In the genomic region with DNA sequence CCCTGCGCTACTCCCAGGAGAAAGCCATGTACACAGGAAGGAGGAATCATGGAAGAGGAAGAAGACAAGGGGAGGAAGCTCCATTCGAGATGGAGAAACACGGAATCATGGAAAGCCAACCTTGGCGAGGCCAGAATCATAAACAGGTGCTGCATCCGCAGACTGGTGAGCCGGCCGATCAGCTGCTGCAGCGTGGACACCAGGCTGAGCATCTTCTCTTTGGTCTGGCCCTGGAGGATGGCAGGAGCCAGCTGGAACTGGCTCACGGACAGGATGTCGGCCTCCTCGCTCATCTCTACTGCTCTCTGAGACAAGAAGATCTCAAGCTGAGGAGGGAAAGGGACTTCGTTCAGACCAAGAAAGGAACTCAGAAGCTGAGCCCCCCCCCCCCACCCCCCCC, we compare ENCODE assay signal across 31 mouse cellular contexts. TPM values are rescaled to one million over a fixed set of nuclear protein-coding genes. Genes with fewer than 3 reads are reported as not detected.
A peak's percentile ranks its signal among the peaks of the same experiment; 100 is the strongest.
DNase-seq lines count a peak whose midpoint lies in the region; ATAC-seq and TF ChIP-seq lines count a peak whose summit lies in the region.
"Had no signal": no experiment of that assay in that cellular context is flagged by ENCODE, and none has a peak within 500 bp of the region (broad histone marks: within the 10 kb centered on the region; RNA-seq: fewer than 3 reads in every experiment).

No protein-coding gene starts in this region.

- WGBS in forebrain, embryonic 10.5 days: 92% methylated on average over 12 of the region's 12 CpGs
- 93% methylated on average over 12 of the region's 12 CpGs for WGBS in forebrain, embryonic 11.5 days
- 92% methylated on average over 12 of the region's 12 CpGs for WGBS in midbrain, embryonic 12.5 days
- 86% methylated on average over 12 of the region's 12 CpGs for WGBS in midbrain, embryonic 14.5 days
- 80% methylated on average over 12 of the region's 12 CpGs for WGBS in hindbrain, embryonic 12.5 days
- WGBS in hindbrain, postnatal 0 days: 82% methylated on average over 12 of the region's 12 CpGs
- 95% methylated on average over 12 of the region's 12 CpGs for WGBS in heart, adult 2 months

- peaks cover 67% of the 10 kb centered on the region for H3K4me1 ChIP-seq in forebrain, embryonic 10.5 days
- H3K4me1 ChIP-seq in forebrain, embryonic 11.5 days (replicated peaks; ENCODE audit: control insufficient read depth, insufficient read depth, low read length): peaks cover 14% of the 10 kb centered on the region
- H3K4me1 ChIP-seq in midbrain, embryonic 12.5 days: peaks cover 54% of the 10 kb centered on the region
- peaks cover 35% of the 10 kb centered on the region for H3K4me1 ChIP-seq in midbrain, embryonic 14.5 days (ENCODE audit: control insufficient read depth, insufficient read depth, low read length)
- H3K4me1 ChIP-seq in hindbrain, embryonic 12.5 days: peaks cover 58% of the 10 kb centered on the region
- H3K4me1 ChIP-seq in hindbrain, postnatal 0 days (ENCODE audit: insufficient read depth, low read length): peaks cover 6% of the 10 kb centered on the region; the same call in 1 of the 2 replicates
- no peaks in the 10 kb centered on the region; the same call in 1 of the 2 replicates for H3K4me1 ChIP-seq in heart, adult 2 months (ENCODE audit: control insufficient read depth, insufficient read depth, low read length)

- peaks cover 79% of the 10 kb centered on the region for H3K36me3 ChIP-seq in forebrain, embryonic 10.5 days (replicated peaks)
- peaks cover 5% of the 10 kb centered on the region for H3K36me3 ChIP-seq in forebrain, embryonic 11.5 days (ENCODE audit: control insufficient read depth, insufficient read depth, low read length)
- peaks cover 45% of the 10 kb centered on the region for H3K36me3 ChIP-seq in midbrain, embryonic 12.5 days
- H3K36me3 ChIP-seq in midbrain, embryonic 14.5 days (ENCODE audit: control insufficient read depth, insufficient read depth, low read length): peaks cover 43% of the 10 kb centered on the region
- H3K36me3 ChIP-seq in hindbrain, embryonic 12.5 days: peaks cover 40% of the 10 kb centered on the region
- peaks cover 21% of the 10 kb centered on the region; the same call in 1 of the 2 replicates for H3K36me3 ChIP-seq in hindbrain, postnatal 0 days (ENCODE audit: insufficient read depth, low read length)
- H3K36me3 ChIP-seq in heart, adult 2 months (ENCODE audit: control insufficient read depth, insufficient read depth, low read length): no peaks in the 10 kb centered on the region

- no peak for TF ChIP-seq CTCF in hindbrain, postnatal 0 days (IDR thresholded peaks at IDR 0.05; ENCODE audit: low read depth)
- TF ChIP-seq CTCF in heart, adult 2 months (IDR thresholded peaks at IDR 0.05): no peak

- no peak overlapping the region for H3K9ac ChIP-seq in forebrain, embryonic 11.5 days (ENCODE audit: low read length)
- no peak overlapping the region for H3K9ac ChIP-seq in midbrain, embryonic 12.5 days (replicated peaks)
- no peak overlapping the region; the same call in 1 of the 2 replicates for H3K9ac ChIP-seq in midbrain, embryonic 14.5 days (replicated peaks; ENCODE audit: low read length)
- peak overlapping the region; percentile 47; the same call in 1 of the 2 replicates for H3K9ac ChIP-seq in hindbrain, embryonic 12.5 days
- H3K9ac ChIP-seq in hindbrain, postnatal 0 days (replicated peaks; ENCODE audit: low read length): 0 out of 2 replicates have a peak overlapping the region, but pooled peaks have one; percentile 26
- H3K9ac ChIP-seq in heart, adult 2 months (ENCODE audit: low read depth, low read length): no peak overlapping the region
- H3K9ac ChIP-seq: limb, embryonic 12.5 days; liver, postnatal 0 days had no signal

- H3K4me2 ChIP-seq in forebrain, embryonic 11.5 days (ENCODE audit: low read depth, low read length, severe bottlenecking): no peak overlapping the region
- H3K4me2 ChIP-seq in midbrain, embryonic 12.5 days (replicated peaks): no peak overlapping the region
- H3K4me2 ChIP-seq in midbrain, embryonic 14.5 days (ENCODE audit: low read length): no peak overlapping the region
- no peak overlapping the region for H3K4me2 ChIP-seq in hindbrain, embryonic 12.5 days (replicated peaks)
- H3K4me2 ChIP-seq in hindbrain, postnatal 0 days (ENCODE audit: low read depth, low read length): no peak overlapping the region
- H3K4me2 ChIP-seq: heart, embryonic 11.5 days; limb, embryonic 12.5 days; liver, embryonic 11.5 days had no signal

- H3K27me3 ChIP-seq in forebrain, embryonic 10.5 days (ENCODE audit: poor library complexity, severe bottlenecking): no peaks in the 10 kb centered on the region
- H3K27me3 ChIP-seq in forebrain, embryonic 11.5 days (ENCODE audit: control insufficient read depth, insufficient read depth, low read length): no peaks in the 10 kb centered on the region
- no peaks in the 10 kb centered on the region for H3K27me3 ChIP-seq in midbrain, embryonic 12.5 days
- H3K27me3 ChIP-seq in midbrain, embryonic 14.5 days (ENCODE audit: control insufficient read depth, insufficient read depth, low read length): no peaks in the 10 kb centered on the region
- H3K27me3 ChIP-seq in hindbrain, embryonic 12.5 days: no peaks in the 10 kb centered on the region
- no peaks in the 10 kb centered on the region for H3K27me3 ChIP-seq in hindbrain, postnatal 0 days (ENCODE audit: insufficient read depth, low read length)
- no peaks in the 10 kb centered on the region for H3K27me3 ChIP-seq in heart, adult 2 months (ENCODE audit: control insufficient read depth, insufficient read depth, low read length)
- H3K27me3 ChIP-seq: CH12.LX, Patski had no signal

- H3K79me2 ChIP-seq in heart, adult 2 months (replicated peaks; ENCODE audit: control insufficient read depth, insufficient read depth, low read length): no peaks in the 10 kb centered on the region

- no peaks in the 10 kb centered on the region for H3K9me3 ChIP-seq in forebrain, embryonic 10.5 days
- H3K9me3 ChIP-seq in forebrain, embryonic 11.5 days (ENCODE audit: control insufficient read depth, low read length): no peaks in the 10 kb centered on the region
- no peaks in the 10 kb centered on the region for H3K9me3 ChIP-seq in midbrain, embryonic 12.5 days
- no peaks in the 10 kb centered on the region for H3K9me3 ChIP-seq in midbrain, embryonic 14.5 days (ENCODE audit: control insufficient read depth, low read length)
- H3K9me3 ChIP-seq in hindbrain, embryonic 12.5 days (replicated peaks): no peaks in the 10 kb centered on the region
- H3K9me3 ChIP-seq in hindbrain, postnatal 0 days (ENCODE audit: low read length): no peaks in the 10 kb centered on the region
- H3K9me3 ChIP-seq: G1E; limb, embryonic 12.5 days had no signal

- no peak for DNase-seq in forebrain, embryonic 10.5 days (ENCODE audit: extremely low spot score, low spot score)
- DNase-seq in forebrain, embryonic 11.5 days (ENCODE audit: low spot score): no peak
- no peak for DNase-seq in midbrain, embryonic 14.5 days
- DNase-seq in hindbrain, postnatal 0 days (ENCODE audit: low spot score): no peak
- DNase-seq in heart, adult 2 months: no peak
- DNase-seq: adrenal gland, postnatal 36 days; B cell, adult 2 months; cerebellum, adult 11 months; liver, postnatal 0 days; retina, postnatal 1 day; right cerebral cortex, postnatal 25 days; spleen, adult 18-20 months; thymus, postnatal 14 days had no signal

- no peak for TF ChIP-seq POLR2A in heart, adult 2 months (IDR thresholded peaks at IDR 0.05; ENCODE audit: insufficient read depth, low read depth, low read length)

- peak overlapping the region; percentile 86 for H3K27ac ChIP-seq in forebrain, embryonic 10.5 days
- no peak overlapping the region for H3K27ac ChIP-seq in forebrain, embryonic 11.5 days (ENCODE audit: low read depth, low read length)
- peak overlapping the region; percentile 81 for H3K27ac ChIP-seq in midbrain, embryonic 12.5 days (replicated peaks)
- no peak overlapping the region for H3K27ac ChIP-seq in midbrain, embryonic 14.5 days (replicated peaks; ENCODE audit: low read depth, low read length)
- H3K27ac ChIP-seq in hindbrain, embryonic 12.5 days: peak overlapping the region; percentile 93
- H3K27ac ChIP-seq in hindbrain, postnatal 0 days: no peak overlapping the region
- H3K27ac ChIP-seq in heart, adult 2 months: no peak overlapping the region
- H3K27ac ChIP-seq: layer of hippocampus, adult 2 months; limb, embryonic 12.5 days; macrophage had no signal

- TF ChIP-seq EP300 in heart, adult 2 months (IDR thresholded peaks at IDR 0.05; ENCODE audit: insufficient read depth, low read depth, low read length): no peak

- intact Hi-C loops in heart, adult 2 months (cut with DNase I): no loop called here

- no peak overlapping the region for H3K4me3 ChIP-seq in forebrain, embryonic 10.5 days
- no peak overlapping the region for H3K4me3 ChIP-seq in forebrain, embryonic 11.5 days (ENCODE audit: low read depth, low read length)
- H3K4me3 ChIP-seq in midbrain, embryonic 12.5 days: no peak overlapping the region
- H3K4me3 ChIP-seq in midbrain, embryonic 14.5 days (replicated peaks; ENCODE audit: low read depth, low read length): no peak overlapping the region
- no peak overlapping the region for H3K4me3 ChIP-seq in hindbrain, embryonic 12.5 days
- H3K4me3 ChIP-seq in hindbrain, postnatal 0 days (ENCODE audit: low read length): no peak overlapping the region
- no peak overlapping the region for H3K4me3 ChIP-seq in heart, adult 2 months
- H3K4me3 ChIP-seq: layer of hippocampus, adult 2 months; limb, embryonic 12.5 days had no signal

- no peak for ATAC-seq in forebrain, embryonic 11.5 days (replicated peaks; ENCODE audit: low FRiP score)
- ATAC-seq in midbrain, embryonic 12.5 days (ENCODE audit: low FRiP score, low read depth): no peak
- ATAC-seq in midbrain, embryonic 14.5 days (ENCODE audit: low FRiP score, low TSS enrichment): no peak
- ATAC-seq in hindbrain, embryonic 12.5 days (ENCODE audit: low FRiP score): no peak
- no peak for ATAC-seq in hindbrain, postnatal 0 days
- ATAC-seq: forebrain, embryonic 14.5 days; intestine, postnatal 0 days; liver, postnatal 0 days; lung, postnatal 0 days; Patski had no signal

RNA-seq across cellular contexts. Expression of a gene that starts 7.7 kb away (rescaled TPM):
- 107 and 111 TPM in 2 replicates for polyA plus RNA-seq in forebrain, embryonic 10.5 days (2016; fragmentation: Nextera tagmentation; extraction: Ambion mirVana)
- polyA plus RNA-seq in forebrain, embryonic 11.5 days (2014; fragmentation: Nextera tagmentation; extraction: Ambion mirVana): 83.4 and 94.0 TPM in 2 replicates
- 107 and 116 TPM in 2 replicates for polyA plus RNA-seq in midbrain, embryonic 12.5 days (2016; fragmentation: Nextera tagmentation; extraction: Ambion mirVana)
- 85.2 and 90.2 TPM in 2 replicates for polyA plus RNA-seq in midbrain, embryonic 14.5 days (2014; fragmentation: Nextera tagmentation; extraction: Ambion mirVana)
- polyA plus RNA-seq in hindbrain, embryonic 12.5 days (2016; fragmentation: Nextera tagmentation; extraction: Ambion mirVana): 98.8 and 98.9 TPM in 2 replicates
- total RNA-seq in hindbrain, postnatal 0 days (2014; rRNA removed): 44.9 and 56.5 TPM in 2 replicates
- 77.1 and 87.8 TPM in 2 replicates for polyA plus RNA-seq in hindbrain, postnatal 0 days (2015; fragmentation: Nextera tagmentation; extraction: Ambion mirVana)
- total RNA-seq in heart, adult 2 months (2021): 10 to 100 TPM; 17.4 to 25.2 TPM
- polyA plus RNA-seq in heart, adult 2 months (2012; rRNA removed): 13.8 and 17.5 TPM in 2 replicates

RNA-seq across cellular contexts. Expression of a gene that starts 19.3 kb away (rescaled TPM):
- 0.36 and 0.40 TPM in 2 replicates for polyA plus RNA-seq in forebrain, embryonic 10.5 days (2016; fragmentation: Nextera tagmentation; extraction: Ambion mirVana)
- 0.25 and 0.29 TPM in 2 replicates for polyA plus RNA-seq in forebrain, embryonic 11.5 days (2014; fragmentation: Nextera tagmentation; extraction: Ambion mirVana)
- 0.55 and 0.68 TPM in 2 replicates for polyA plus RNA-seq in midbrain, embryonic 12.5 days (2016; fragmentation: Nextera tagmentation; extraction: Ambion mirVana)
- 0.16 and 0.24 TPM in 2 replicates for polyA plus RNA-seq in midbrain, embryonic 14.5 days (2014; fragmentation: Nextera tagmentation; extraction: Ambion mirVana)
- 0.53 and 1.5 TPM in 2 replicates for polyA plus RNA-seq in hindbrain, embryonic 12.5 days (2016; fragmentation: Nextera tagmentation; extraction: Ambion mirVana)
- 0.10 and 0.75 TPM in 2 replicates for total RNA-seq in hindbrain, postnatal 0 days (2014; rRNA removed)
- polyA plus RNA-seq in hindbrain, postnatal 0 days (2015; fragmentation: Nextera tagmentation; extraction: Ambion mirVana): 0.19 and 0.71 TPM in 2 replicates
- total RNA-seq in heart, adult 2 months (2021): 1 to 10 TPM in 1 of 2 experiments, under 1 TPM in 1; 0.93 to 2.1 TPM
- polyA plus RNA-seq in heart, adult 2 months (2012; rRNA removed): 0.70 and 2.5 TPM in 2 replicates
- total RNA-seq: gastrocnemius, adult 8-10 months; layer of hippocampus, adult 2 months; layer of hippocampus, postnatal 25 days; left cerebral cortex, postnatal 14 days had no signal
- polyA plus RNA-seq: cortical plate, adult 2 months; frontal cortex, adult 2 months; macrophage had no signal

RNA-seq across cellular contexts. Expression of a gene that starts 35.2 kb away (rescaled TPM):
- 36.8 and 40.7 TPM in 2 replicates for polyA plus RNA-seq in forebrain, embryonic 10.5 days (2016; fragmentation: Nextera tagmentation; extraction: Ambion mirVana)
- polyA plus RNA-seq in forebrain, embryonic 11.5 days (2014; fragmentation: Nextera tagmentation; extraction: Ambion mirVana): 24.8 and 28.8 TPM in 2 replicates
- polyA plus RNA-seq in midbrain, embryonic 12.5 days (2016; fragmentation: Nextera tagmentation; extraction: Ambion mirVana): 14.6 and 16.4 TPM in 2 replicates
- polyA plus RNA-seq in midbrain, embryonic 14.5 days (2014; fragmentation: Nextera tagmentation; extraction: Ambion mirVana): 18.9 and 20.9 TPM in 2 replicates
- polyA plus RNA-seq in hindbrain, embryonic 12.5 days (2016; fragmentation: Nextera tagmentation; extraction: Ambion mirVana): 21.5 and 22.5 TPM in 2 replicates
- 31.5 and 37.2 TPM in 2 replicates for total RNA-seq in hindbrain, postnatal 0 days (2014; rRNA removed)
- 37.3 and 38.3 TPM in 2 replicates for polyA plus RNA-seq in hindbrain, postnatal 0 days (2015; fragmentation: Nextera tagmentation; extraction: Ambion mirVana)
- 10 to 100 TPM; 12.9 to 13.0 TPM for total RNA-seq in heart, adult 2 months (2021)
- polyA plus RNA-seq in heart, adult 2 months (2012; rRNA removed): 21.3 and 22.0 TPM in 2 replicates

RNA-seq across cellular contexts. Expression of a gene that starts 58.9 kb away (rescaled TPM):
- 25.1 and 25.6 TPM in 2 replicates for polyA plus RNA-seq in forebrain, embryonic 10.5 days (2016; fragmentation: Nextera tagmentation; extraction: Ambion mirVana)
- 33.2 and 33.8 TPM in 2 replicates for polyA plus RNA-seq in forebrain, embryonic 11.5 days (2014; fragmentation: Nextera tagmentation; extraction: Ambion mirVana)
- polyA plus RNA-seq in midbrain, embryonic 12.5 days (2016; fragmentation: Nextera tagmentation; extraction: Ambion mirVana): 36.1 and 43.0 TPM in 2 replicates
- polyA plus RNA-seq in midbrain, embryonic 14.5 days (2014; fragmentation: Nextera tagmentation; extraction: Ambion mirVana): 6.5 and 16.0 TPM in 2 replicates
- polyA plus RNA-seq in hindbrain, embryonic 12.5 days (2016; fragmentation: Nextera tagmentation; extraction: Ambion mirVana): 56.5 and 60.7 TPM in 2 replicates
- total RNA-seq in hindbrain, postnatal 0 days (2014; rRNA removed): 6.3 and 12.6 TPM in 2 replicates
- polyA plus RNA-seq in hindbrain, postnatal 0 days (2015; fragmentation: Nextera tagmentation; extraction: Ambion mirVana): 26.4 and 28.1 TPM in 2 replicates
- 10 to 100 TPM; 35.0 to 36.9 TPM for total RNA-seq in heart, adult 2 months (2021)
- 55.0 and 76.6 TPM in 2 replicates for polyA plus RNA-seq in heart, adult 2 months (2012; rRNA removed)

Comparison
In these comparisons a context has a peak if more than half of its experiments do, and no peak if none do; other contexts are left out.
1. H3K27ac ChIP-seq: peak in forebrain, embryonic 10.5 days (single experiment), midbrain, embryonic 12.5 days (single experiment) and hindbrain, embryonic 12.5 days (single experiment); none in forebrain, embryonic 11.5 days (single experiment), midbrain, embryonic 14.5 days (single experiment), hindbrain, postnatal 0 days (single experiment) and heart, adult 2 months (single experiment).
2. H3K9ac ChIP-seq: peak in hindbrain, embryonic 12.5 days (single experiment) and hindbrain, postnatal 0 days (single experiment); none in forebrain, embryonic 11.5 days (single experiment), midbrain, embryonic 12.5 days (single experiment), midbrain, embryonic 14.5 days (single experiment) and heart, adult 2 months (single experiment).